Mouse (Mus musculus) midbrain, postnatal 0 days (tissue): ENCODE measurements at regions not wholly inside any gene's neighbourhood (a gene's known extent, or its start where the extent isn't known, plus 50 kb on each side); places are given as distances from the start of the nearest gene placed in this dataset.
A peak's percentile ranks its signal among the peaks of the same experiment; 100 is the strongest.

Source experiments
- ATAC-seq: fragments of 200-750 bp; cut with Nextera tagmentation; 2 replicates; pipeline ENCODE4 v1.8.0; 2017; ENCODE audit warnings: moderate number of reproducible peaks, mild to moderate bottlenecking, moderate TSS enrichment, moderate library complexity; ENCODE audit not compliant: low FRiP score
- DNase-seq: peaks from one replicate; pipeline ENCODE4 v3.0.0-alpha.2; 2015; ENCODE audit warnings: low spot score
- H3K27ac ChIP-seq: fragments of 300-500 bp; sonication (generic); 2 replicates; pipeline ENCODE4 v1.5.1; 2014; ENCODE audit warnings: low read depth, mild to moderate bottlenecking, low read length, mixed read lengths
- H3K27me3 ChIP-seq: fragments of 300-500 bp; sonication (generic); 2 replicates; pipeline ENCODE4 v1.6.1; 2014; ENCODE audit warnings: low read length, control low read depth, mixed read lengths; ENCODE audit not compliant: insufficient read depth
- H3K36me3 ChIP-seq: fragments of 300-500 bp; sonication (generic); 2 replicates; pipeline ENCODE4 v1.6.1; 2014; ENCODE audit warnings: low read length, control low read depth, mixed read lengths; ENCODE audit not compliant: insufficient read depth
- H3K4me1 ChIP-seq: fragments of 300-500 bp; sonication (generic); 2 replicates; pipeline ENCODE4 v1.6.1; 2014; ENCODE audit warnings: mild to moderate bottlenecking, control low read depth, antibody characterized with exemption, low read length, mixed read lengths; ENCODE audit not compliant: insufficient read depth
- H3K4me2 ChIP-seq: fragments of 300-500 bp; sonication (generic); 2 replicates; pipeline ENCODE4 v1.6.1; 2014; ENCODE audit warnings: low read depth, mild to moderate bottlenecking, low read length, mixed read lengths; ENCODE audit not compliant: poor library complexity, severe bottlenecking
- H3K4me3 ChIP-seq: fragments of 300-500 bp; sonication (generic); 2 replicates; pipeline ENCODE4 v1.5.1; 2014; ENCODE audit warnings: low read depth, mild to moderate bottlenecking, low read length, moderate library complexity
- H3K9ac ChIP-seq: fragments of 300-500 bp; sonication (generic); replicated peaks from 2 replicates; pipeline ENCODE4 v1.6.1; 2014; ENCODE audit warnings: mild to moderate bottlenecking, low read length, moderate library complexity, mixed read lengths; ENCODE audit not compliant: poor library complexity, severe bottlenecking
- H3K9me3 ChIP-seq: fragments of 300-500 bp; sonication (generic); 2 replicates; pipeline ENCODE4 v1.6.1; 2016; ENCODE audit warnings: low read length, control low read depth
- CTCF ChIP-seq: IDR thresholded peaks from 2 replicates; pipeline ENCODE4 v1.5.1; 2016; ENCODE audit warnings: antibody characterized with exemption, mild to moderate bottlenecking
- WGBS: fragments of 180-500 bp; shearing (Covaris S2); extraction: QIAGEN DNeasy Blood & Tissue Kit; methylation state at CpG from one replicate; pipeline ENCODE4 v1.1.7; 2014; 5-methylcytosine and 5-hydroxymethylcytosine counted together

DNA sequence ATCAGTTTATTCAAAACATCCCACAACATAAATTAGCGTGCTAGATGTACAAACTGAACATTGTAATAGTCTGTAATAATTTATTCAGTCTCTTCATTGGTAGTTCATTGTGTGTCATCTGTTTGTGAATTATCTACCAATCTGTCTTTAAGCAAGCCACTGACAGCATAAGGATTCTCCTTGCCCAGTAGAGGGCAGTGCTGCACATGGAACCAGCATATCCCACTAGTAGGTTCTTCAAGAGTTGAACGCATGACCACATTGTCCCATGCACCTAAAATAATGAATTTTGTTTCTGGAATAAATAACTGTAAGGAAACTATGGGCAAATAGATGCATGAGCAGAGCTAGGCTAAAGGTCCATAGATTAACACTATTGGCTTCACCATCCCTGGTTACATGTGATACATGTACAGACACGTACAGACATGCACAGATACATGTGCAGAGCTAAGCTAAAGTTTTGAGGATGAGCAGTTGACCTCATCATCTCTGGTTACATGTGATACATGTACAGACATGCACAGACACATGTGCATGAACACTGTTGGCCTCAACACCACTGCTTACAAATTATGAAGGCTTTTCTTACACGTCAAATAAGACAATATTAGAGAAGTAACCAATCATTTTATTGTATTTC, 143.0 kb upstream of the Ctnnd2 start:
- Histone ChIP-seq H3K9ac (no peak overlapping the region), H3K4me2 (no peak overlapping the region), H3K4me1 (no peaks in the 10 kb centered on the region), H3K9me3 (no peaks in the 10 kb centered on the region), H3K4me3 (no peak overlapping the region), H3K27me3 (no peaks in the 10 kb centered on the region), H3K27ac (no peak overlapping the region), H3K36me3 (no peaks in the 10 kb centered on the region)
- TF ChIP-seq CTCF = peak; percentile 82
- 60% methylated on average over 4 of the region's 4 CpGs for WGBS
- ATAC-seq (no peak), DNase-seq (peak; percentile 80)

GRCm38 (mm10) chr15:30035367-30035766, 137.0 kb upstream of the Ctnnd2 start:
- Histone ChIP-seq H3K36me3 (no peaks in the 10 kb centered on the region), H3K4me3 (no peak overlapping the region), H3K9me3 (no peaks in the 10 kb centered on the region), H3K9ac (no peak overlapping the region), H3K4me2 (no peak overlapping the region), H3K27me3 (no peaks in the 10 kb centered on the region), H3K4me1 (no peaks in the 10 kb centered on the region), H3K27ac (no peak overlapping the region)
- ATAC-seq (no peak), DNase-seq (no peak)
- WGBS = 95% methylated on average over 2 of the region's 2 CpGs
- TF ChIP-seq CTCF = no peak

- 57% methylated on average over 5 of the region's 5 CpGs for WGBS
- no peak overlapping the region for H3K4me3 ChIP-seq
- no peak overlapping the region for H3K4me2 ChIP-seq
- no peaks in the 10 kb centered on the region for H3K9me3 ChIP-seq
- TF ChIP-seq CTCF = no peak
- H3K27me3 ChIP-seq = no peaks in the 10 kb centered on the region
- H3K36me3 ChIP-seq = no peaks in the 10 kb centered on the region
- no peak for ATAC-seq
- no peak for DNase-seq
- no peak overlapping the region for H3K27ac ChIP-seq
- no peaks in the 10 kb centered on the region for H3K4me1 ChIP-seq
- no peak overlapping the region for H3K9ac ChIP-seq
These were observed 121.5 kb upstream of the Ctnnd2 start for GRCm38 (mm10) chr15:30050851-30051250.

DNA sequence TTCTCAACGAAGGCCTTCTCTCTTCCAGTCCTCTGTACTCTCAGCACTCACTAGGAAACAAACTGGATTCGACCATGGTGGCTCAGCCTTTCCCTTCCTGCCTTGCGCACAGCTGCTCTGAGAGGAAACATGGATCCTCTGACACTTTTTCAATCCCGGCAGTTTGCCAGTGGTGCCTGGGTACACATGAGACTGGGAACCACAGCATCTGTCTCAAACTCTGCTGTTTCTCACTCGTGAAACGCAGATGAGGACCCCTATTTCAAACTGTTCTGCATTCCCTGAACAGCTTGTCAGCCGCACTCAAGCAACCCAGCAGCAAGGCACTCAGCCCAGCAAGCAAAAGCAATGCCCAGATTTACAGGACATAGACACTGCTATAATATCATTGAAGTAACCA, 112.6 kb upstream of the Ctnnd2 start:
- H3K4me2 ChIP-seq = no peak overlapping the region
- no peak overlapping the region for H3K4me3 ChIP-seq
- no peaks in the 10 kb centered on the region for H3K27me3 ChIP-seq
- ATAC-seq = no peak
- no peaks in the 10 kb centered on the region for H3K36me3 ChIP-seq
- H3K4me1 ChIP-seq = no peaks in the 10 kb centered on the region
- DNase-seq = no peak
- no peaks in the 10 kb centered on the region for H3K9me3 ChIP-seq
- no peak overlapping the region for H3K9ac ChIP-seq
- no peak overlapping the region for H3K27ac ChIP-seq
- WGBS = 85% methylated on average over 7 of the region's 7 CpGs
- no peak for TF ChIP-seq CTCF

DNA sequence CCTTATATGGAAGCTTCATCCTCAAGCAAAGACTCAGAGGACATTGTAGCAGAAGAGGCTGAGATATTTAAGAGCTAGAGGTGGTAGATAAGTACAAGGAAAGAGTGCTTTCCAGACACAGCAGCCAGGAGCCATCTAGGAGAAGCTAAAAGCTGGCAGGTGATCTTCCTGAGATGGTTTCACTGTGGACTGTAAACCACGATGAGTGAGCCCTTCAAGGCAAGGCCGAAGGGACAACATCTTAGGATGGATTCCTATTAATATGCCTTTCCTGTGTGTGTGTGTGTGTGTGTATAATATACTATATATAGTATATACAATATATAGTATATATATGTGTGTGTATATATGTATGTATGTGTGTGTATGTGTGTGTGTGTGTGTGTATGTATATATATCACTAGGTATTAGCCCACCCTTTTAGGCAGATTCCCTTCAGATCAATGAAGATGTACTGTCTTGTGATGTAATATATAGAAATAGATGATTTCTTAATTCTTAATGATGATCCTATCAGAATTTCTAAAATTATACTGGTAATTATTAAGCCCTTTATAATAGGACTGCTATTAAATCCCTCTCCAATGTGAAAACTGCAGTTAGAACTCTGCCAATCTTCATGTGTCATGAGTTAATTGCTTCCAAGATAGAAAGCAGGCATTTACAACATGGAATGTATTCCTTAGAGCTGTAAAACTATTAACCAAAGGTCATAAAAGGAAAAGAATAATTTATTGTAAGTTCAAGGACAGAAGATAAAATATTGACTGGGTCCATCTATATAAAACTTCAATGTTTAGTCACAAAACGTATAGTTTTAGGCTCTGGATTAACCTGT, 111.7 kb upstream of the Ctnnd2 start:
- WGBS = 84% methylated on average over 3 of the region's 3 CpGs
- no peak for ATAC-seq
- no peak overlapping the region for H3K9ac ChIP-seq

GRCm38 (mm10) chr15:30071668-30072067, 100.7 kb upstream of the Ctnnd2 start:
- no peak for ATAC-seq
- DNase-seq = no peak
- Histone ChIP-seq H3K27ac (no peak overlapping the region), H3K9ac (no peak overlapping the region), H3K4me3 (no peak overlapping the region), H3K4me2 (no peak overlapping the region), H3K9me3 (no peaks in the 10 kb centered on the region), H3K4me1 (no peaks in the 10 kb centered on the region), H3K27me3 (no peaks in the 10 kb centered on the region), H3K36me3 (no peaks in the 10 kb centered on the region)
- 23% methylated on average over 2 of the region's 2 CpGs for WGBS
- no peak for TF ChIP-seq CTCF

More for the DNA sequence above, 111.7 kb upstream of the Ctnnd2 start:
- DNase-seq = no peak
- H3K4me3 ChIP-seq = no peak overlapping the region
- no peaks in the 10 kb centered on the region for H3K9me3 ChIP-seq
- H3K4me2 ChIP-seq = no peak overlapping the region
- H3K36me3 ChIP-seq = no peaks in the 10 kb centered on the region
- no peak overlapping the region for H3K27ac ChIP-seq
- no peaks in the 10 kb centered on the region for H3K27me3 ChIP-seq
- no peaks in the 10 kb centered on the region for H3K4me1 ChIP-seq
- no peak for TF ChIP-seq CTCF
